30 mouse cellular contexts compared by ENCODE assay signal in the genomic region with DNA sequence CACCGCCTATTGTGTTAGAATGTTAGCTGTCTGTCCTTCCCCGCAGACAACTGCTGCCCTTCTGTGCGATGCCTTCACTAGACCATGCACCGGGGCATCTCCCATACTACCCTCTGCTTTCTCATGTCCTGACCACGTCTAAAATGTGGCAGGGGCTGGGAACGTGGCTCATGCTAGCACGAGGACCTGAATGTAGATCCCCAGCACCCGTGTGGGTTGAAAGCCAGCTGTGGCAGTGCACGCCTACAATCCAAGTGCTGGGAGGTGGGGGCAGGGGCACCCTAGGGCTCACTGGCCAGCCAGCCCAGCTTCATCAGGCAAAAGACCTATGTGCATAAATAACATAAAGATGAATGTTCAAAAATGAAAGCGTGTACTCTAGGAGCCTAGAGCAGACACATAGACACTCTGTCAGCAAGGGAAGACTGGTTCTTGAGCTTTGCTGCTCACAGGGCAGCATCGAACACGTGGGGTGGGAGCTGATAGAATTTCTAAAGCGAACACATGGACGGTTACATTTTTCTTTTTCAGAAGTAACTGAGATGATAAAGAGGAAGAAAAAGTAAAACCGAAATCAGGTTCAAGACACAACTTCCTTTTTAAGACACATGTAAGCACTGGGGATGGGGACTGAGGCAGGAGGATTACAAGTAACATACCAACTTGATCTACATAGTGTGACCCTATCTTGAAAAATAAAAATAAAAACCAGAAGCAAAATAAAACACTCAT. TPM values are rescaled to one million over a fixed set of nuclear protein-coding genes. Genes with fewer than 3 reads are reported as not detected.
DNase-seq lines count a peak whose midpoint lies in the region; ATAC-seq and TF ChIP-seq lines count a peak whose summit lies in the region.
"Had no signal": no experiment of that assay in that cellular context is flagged by ENCODE, and none has a peak within 500 bp of the region (broad histone marks: within the 10 kb centered on the region; RNA-seq: fewer than 3 reads in every experiment).

No protein-coding gene starts in this region.

- H3K27ac ChIP-seq in MEL (ENCODE audit: control insufficient read depth, low read depth, low read length), result no peak overlapping the region
- H3K27ac ChIP-seq in small intestine, adult 2 months (ENCODE audit: insufficient read depth, low read depth, low read length), result peak overlapping the region; percentile 54
- no peak overlapping the region for H3K27ac ChIP-seq in cerebellum, adult 2 months (ENCODE audit: insufficient read depth, low read length)
- H3K27ac ChIP-seq: forebrain, embryonic 13.5 days; hindbrain, embryonic 10.5 days; kidney, embryonic 15.5 days; limb, embryonic 13.5 days; liver, embryonic 15.5 days; midbrain, embryonic 13.5 days; neural tube, embryonic 12.5 days had no signal

- H3K79me2 ChIP-seq in MEL (ENCODE audit: control insufficient read depth, insufficient read depth, low read length, poor library complexity), result no peaks in the 10 kb centered on the region

- H3K9me3 ChIP-seq in MEL (replicated peaks; ENCODE audit: insufficient read depth, low read length), result no peaks in the 10 kb centered on the region
- H3K9me3 ChIP-seq: heart, embryonic 12.5 days; kidney, embryonic 15.5 days; liver, embryonic 15.5 days; midbrain, embryonic 13.5 days; neural tube, embryonic 12.5 days had no signal

- no peak for TF ChIP-seq POLR2A in MEL (IDR thresholded peaks at IDR 0.05; ENCODE audit: control insufficient read depth in 1 of 2, insufficient read depth in 1 of 2, low read depth in 1 of 2, low read length in 2 of 2, poor library complexity in 1 of 2)
- TF ChIP-seq POLR2A in small intestine, adult 2 months (IDR thresholded peaks at IDR 0.05; ENCODE audit: low read depth, low read length), result no peak
- TF ChIP-seq POLR2A in cerebellum, adult 2 months (IDR thresholded peaks at IDR 0.05; ENCODE audit: borderline replicate concordance, insufficient read depth, low read length), result no peak

- peaks cover 2 to 12% of the 10 kb centered on the region in 2 experiments; a peak in 3 of 4 replicates for H3K36me3 ChIP-seq in MEL (ENCODE audit: control insufficient read depth in 1 of 2, insufficient read depth in 2 of 2, low read length in 2 of 2)
- peaks cover 56% of the 10 kb centered on the region for H3K36me3 ChIP-seq in small intestine, adult 2 months (ENCODE audit: control insufficient read depth, insufficient read depth, low read length)

- no peak overlapping the region for H3K9ac ChIP-seq in MEL (ENCODE audit: control insufficient read depth, low read depth, low read length, poor library complexity, severe bottlenecking)
- H3K9ac ChIP-seq: forebrain, embryonic 13.5 days; heart, embryonic 12.5 days; kidney, embryonic 15.5 days; limb, embryonic 13.5 days; liver, embryonic 15.5 days; midbrain, embryonic 13.5 days; neural tube, embryonic 12.5 days had no signal

- DNase-seq in spleen, adult 18-20 months, result peak; percentile 15 to 17
- no peak for DNase-seq in spleen, postnatal 4 days (ENCODE audit: low spot score in 2 of 2)
- DNase-seq in MEL (ENCODE audit: low read depth, low spot score), result peak; percentile 13
- no peak for DNase-seq in cerebellum, adult 2 months
- no peak for DNase-seq in cerebellum, adult 11 months
- DNase-seq: cerebellum, adult 8-10 months; cerebellum, postnatal 36 days; gastrocnemius, postnatal 10 days; heart, adult 18-20 months; heart, postnatal 10 days; kidney, adult 11 months; kidney, postnatal 36 days; layer of hippocampus, adult 9-11 months; retina, postnatal 1 day; right cerebral cortex, postnatal 4 days; thymus, adult 2 months; thymus, postnatal 4 days had no signal

- no peak overlapping the region for H3K4me3 ChIP-seq in MEL (ENCODE audit: control insufficient read depth in 1 of 2, insufficient read depth in 1 of 2, low read depth in 2 of 2, low read length in 2 of 2)
- H3K4me3 ChIP-seq in small intestine, adult 2 months (ENCODE audit: low read depth, low read length), result no peak overlapping the region
- no peak overlapping the region for H3K4me3 ChIP-seq in cerebellum, adult 2 months (replicated peaks; ENCODE audit: insufficient read depth, low read depth, low read length)
- H3K4me3 ChIP-seq: forebrain, embryonic 13.5 days; heart, embryonic 12.5 days; hindbrain, embryonic 10.5 days; kidney, embryonic 15.5 days; limb, embryonic 13.5 days; liver, embryonic 15.5 days; midbrain, embryonic 13.5 days; neural tube, embryonic 12.5 days had no signal

- peak; percentile 75 for ATAC-seq in granulocyte monocyte progenitor cell, adult 5-6 weeks (replicated peaks; ENCODE audit: poor library complexity, severe bottlenecking)
- ATAC-seq: forebrain, embryonic 13.5 days; hindbrain, embryonic 16.5 days; lung, postnatal 0 days; midbrain, embryonic 13.5 days had no signal

- TF ChIP-seq CTCF in MEL (IDR thresholded peaks at IDR 0.05 in 2 of 3, conservative IDR thresholded peaks at IDR 0.05 in 1 of 3; ENCODE audit: control insufficient read depth in 1 of 3, insufficient read depth in 1 of 3, low read depth in 2 of 3, low read length in 3 of 3, poor library complexity in 1 of 3, severe bottlenecking in 1 of 3), result no peak
- no peak for TF ChIP-seq CTCF in small intestine, adult 2 months (IDR thresholded peaks at IDR 0.05; ENCODE audit: extremely low read depth, insufficient read length, insufficient replicate concordance, low read depth, low read length)
- no peak for TF ChIP-seq CTCF in cerebellum, adult 2 months (IDR thresholded peaks at IDR 0.05; ENCODE audit: borderline replicate concordance, insufficient read depth, low read depth, low read length)

- H3K27me3 ChIP-seq in MEL (ENCODE audit: control insufficient read depth in 1 of 2, insufficient read depth in 2 of 2, low read length in 2 of 2), result no peaks in the 10 kb centered on the region
- no peaks in the 10 kb centered on the region for H3K27me3 ChIP-seq in small intestine, adult 2 months (ENCODE audit: control insufficient read depth, insufficient read depth, low read length)
- H3K27me3 ChIP-seq in cerebellum, adult 2 months (ENCODE audit: control insufficient read depth, insufficient read depth, low read length), result no peaks in the 10 kb centered on the region
- H3K27me3 ChIP-seq: forebrain, embryonic 13.5 days; heart, embryonic 12.5 days; kidney, embryonic 15.5 days; limb, embryonic 13.5 days; liver, embryonic 15.5 days; midbrain, embryonic 13.5 days; neural tube, embryonic 12.5 days had no signal

- 83% methylated on average over 15 of the region's 15 CpGs for WGBS in small intestine, adult 2 months
- WGBS in cerebellum, adult 2 months, result 90% methylated on average over 15 of the region's 15 CpGs

- TF ChIP-seq EP300 in MEL (IDR thresholded peaks at IDR 0.05; ENCODE audit: low read depth in 1 of 2, low read length in 2 of 2), result no peak

- no peaks in the 10 kb centered on the region; a peak in 1 of 4 replicates for H3K4me1 ChIP-seq in MEL (ENCODE audit: control insufficient read depth in 1 of 2, insufficient read depth in 2 of 2, low read length in 2 of 2)
- peaks cover 2% of the 10 kb centered on the region; the same call in 1 of the 2 replicates for H3K4me1 ChIP-seq in small intestine, adult 2 months (ENCODE audit: control insufficient read depth, insufficient read depth, insufficient read length, low read length)
- H3K4me1 ChIP-seq in cerebellum, adult 2 months (ENCODE audit: control insufficient read depth, insufficient read depth, low read length), result no peaks in the 10 kb centered on the region
- H3K4me1 ChIP-seq: forebrain, embryonic 13.5 days; heart, embryonic 12.5 days; hindbrain, embryonic 10.5 days; kidney, embryonic 15.5 days; limb, embryonic 13.5 days; liver, embryonic 15.5 days; midbrain, embryonic 13.5 days; neural tube, embryonic 12.5 days had no signal

- no peak for TF ChIP-seq RAD21 in MEL (IDR thresholded peaks at IDR 0.05; ENCODE audit: low read depth, low read length)

TF ChIP-seq in MEL, 35 proteins besides CTCF, POLR2A, EP300 and RAD21:
- TF ChIP-seq USF2 (IDR thresholded peaks at IDR 0.05; ENCODE audit: borderline replicate concordance in 1 of 2, insufficient read depth in 1 of 2, low read depth in 1 of 2, low read length in 2 of 2) (no peak), MYC (IDR thresholded peaks at IDR 0.05; ENCODE audit: low read depth, low read length) (0 out of 2 replicates have a peak, but pooled peaks have one; percentile 24)

RNA-seq across cellular contexts. Expression of gene Ccz1, which starts 12.1 kb away (rescaled TPM):
- total RNA-seq in MEL (2012; rRNA removed), result 56.0 and 61.7 TPM in 2 replicates
- polyA plus RNA-seq in MEL (2012; ENCODE audit: insufficient read depth in 1 of 2, insufficient read length in 2 of 2, low read depth in 1 of 2, low replicate concordance in 2 of 2, missing spikeins in 1 of 2), result 100 to 1,000 TPM in 1 of 2 experiments, 10 to 100 TPM in 1; 58.0 to 166 TPM
- 99.9 and 103 TPM in 2 replicates for total RNA-seq in granulocyte monocyte progenitor cell, adult 5-6 weeks (2014; fragmentation: Nextera tagmentation)
- total RNA-seq in granulocyte monocyte progenitor cell, adult 5-6 weeks (2017), result 121 and 139 TPM in 2 replicates
- polyA plus RNA-seq in small intestine, adult 2 months (2012; rRNA removed), result 1.7 and 4.0 TPM in 2 replicates
- 42.6 and 45.6 TPM in 2 replicates for polyA plus RNA-seq in cerebellum, adult 2 months (2012; rRNA removed)

RNA-seq across cellular contexts. Expression of gene Ocm, which starts 23.8 kb away (rescaled TPM):
- not detected in 2 replicates for total RNA-seq in MEL (2012; rRNA removed)
- polyA plus RNA-seq in MEL (2012; ENCODE audit: insufficient read depth in 1 of 2, insufficient read length in 2 of 2, low read depth in 1 of 2, low replicate concordance in 2 of 2, missing spikeins in 1 of 2), result not detected
- not detected in 2 replicates for total RNA-seq in granulocyte monocyte progenitor cell, adult 5-6 weeks (2014; fragmentation: Nextera tagmentation)
- total RNA-seq in granulocyte monocyte progenitor cell, adult 5-6 weeks (2017), result not detected in 2 replicates
- 1.0 and 10.3 TPM in 2 replicates for polyA plus RNA-seq in small intestine, adult 2 months (2012; rRNA removed)
- polyA plus RNA-seq in cerebellum, adult 2 months (2012; rRNA removed), result not detected in 2 replicates
- total RNA-seq: adrenal gland, postnatal 4 days; gastrocnemius, postnatal 10 days; heart, adult 18-20 months; heart, postnatal 10 days had no signal
- polyA plus RNA-seq: forebrain, embryonic 13.5 days; heart, embryonic 12.5 days; hindbrain, embryonic 10.5 days; limb, embryonic 13.5 days; liver, embryonic 15.5 days; midbrain, embryonic 13.5 days; thymus, adult 2 months had no signal

Comparison
In these comparisons a context has a peak if more than half of its experiments do, and no peak if none do; other contexts are left out.
1. DNase-seq: peak in spleen, adult 18-20 months (2 of 2) and MEL (single experiment); none in spleen, postnatal 4 days (0 of 2), cerebellum, adult 2 months (0 of 2) and cerebellum, adult 11 months (single experiment).